Mouse (Mus musculus): ENCODE results near the gene Kcnb1.
"Not testable (repeated sequence)": the region's sequence is repeated elsewhere in the genome, so short reads cannot be mapped to it uniquely, and the experiment has no call there.

Gene Kcnb1

DNA sequence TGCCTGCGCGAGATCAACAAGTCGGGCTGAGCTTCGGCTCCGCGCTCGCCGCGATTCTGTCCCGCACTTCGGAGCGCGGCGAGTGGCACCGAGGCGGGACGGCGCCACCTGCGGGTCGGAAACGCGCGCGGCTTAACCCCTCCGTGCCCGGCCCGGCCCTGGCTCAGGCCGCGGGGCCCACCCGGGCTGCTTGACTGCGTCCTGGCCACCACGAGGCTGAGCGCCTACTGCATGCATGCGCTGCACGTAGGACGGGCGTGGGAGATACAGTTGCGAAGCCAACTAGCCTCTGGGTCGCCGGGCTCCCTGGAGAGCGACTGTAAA is at the start of gene Kcnb1:
TSS of gene Kcnb1 (minus strand) at position 80 of the 324 bp plus-strand sequence.
- peak; percentile 87 to 91 for DNase-seq

DNA sequence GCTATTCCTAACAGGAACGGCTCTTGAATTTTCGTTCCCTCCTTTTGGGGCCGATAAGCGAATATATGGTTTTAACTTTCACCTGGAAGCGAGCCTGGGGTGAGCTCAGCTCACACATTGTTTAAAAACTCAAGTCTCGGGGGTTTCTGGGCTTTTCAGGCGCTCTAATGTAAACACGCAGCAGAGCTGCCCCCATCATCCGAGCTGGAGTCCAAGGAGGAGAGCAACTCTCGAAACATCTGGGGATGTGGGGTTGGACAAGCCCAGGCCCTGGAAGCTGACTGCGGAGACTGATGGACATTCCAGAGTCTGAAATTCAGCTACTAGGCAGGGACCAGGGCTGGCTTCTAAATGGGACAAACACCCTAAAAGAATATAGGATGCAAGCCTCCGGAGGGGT is 49.3 kb upstream of the Kcnb1 start:
- peak in 1 of 2 experiments; percentile 38 for DNase-seq

DNA sequence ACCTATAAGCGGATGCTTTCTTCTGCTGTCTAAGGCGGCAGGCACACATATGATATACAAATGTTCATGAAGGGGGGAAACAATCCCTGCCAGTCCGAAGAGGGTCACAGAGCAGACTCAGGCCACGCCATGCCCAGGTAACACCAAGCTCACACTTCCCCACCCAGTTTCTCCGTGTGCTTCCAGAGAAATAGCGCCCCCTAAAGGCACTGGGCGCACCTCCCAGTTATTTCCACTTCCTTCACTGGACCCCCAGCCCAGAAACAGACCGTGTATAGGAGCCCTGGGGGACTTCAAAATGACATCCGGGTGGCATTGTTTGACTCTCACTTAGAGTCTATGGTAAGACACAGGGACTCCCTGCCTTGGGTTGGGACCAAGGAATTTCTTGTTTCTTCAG is 47.3 kb upstream of the Kcnb1 start:
- no peak for DNase-seq

DNA sequence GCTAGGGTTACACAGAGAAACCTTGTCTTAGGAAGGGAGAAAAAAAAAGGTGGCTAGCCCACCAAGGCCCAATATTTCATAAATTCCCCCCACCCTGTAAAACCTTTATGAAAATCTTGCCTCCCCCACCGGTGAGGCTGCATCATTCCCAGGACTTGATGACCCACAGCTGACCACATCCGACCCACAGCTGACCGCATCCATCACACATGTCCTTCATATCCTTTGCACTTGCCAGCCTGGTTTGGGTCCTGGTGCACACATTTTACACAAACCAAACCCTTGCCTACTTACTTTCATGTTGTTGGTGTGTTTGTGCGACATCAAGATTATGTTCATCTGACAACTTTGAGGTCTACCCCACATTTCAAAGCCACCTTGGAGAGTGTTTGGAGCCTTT is 46.2 kb upstream of the Kcnb1 start:
- DNase-seq = no peak

DNA sequence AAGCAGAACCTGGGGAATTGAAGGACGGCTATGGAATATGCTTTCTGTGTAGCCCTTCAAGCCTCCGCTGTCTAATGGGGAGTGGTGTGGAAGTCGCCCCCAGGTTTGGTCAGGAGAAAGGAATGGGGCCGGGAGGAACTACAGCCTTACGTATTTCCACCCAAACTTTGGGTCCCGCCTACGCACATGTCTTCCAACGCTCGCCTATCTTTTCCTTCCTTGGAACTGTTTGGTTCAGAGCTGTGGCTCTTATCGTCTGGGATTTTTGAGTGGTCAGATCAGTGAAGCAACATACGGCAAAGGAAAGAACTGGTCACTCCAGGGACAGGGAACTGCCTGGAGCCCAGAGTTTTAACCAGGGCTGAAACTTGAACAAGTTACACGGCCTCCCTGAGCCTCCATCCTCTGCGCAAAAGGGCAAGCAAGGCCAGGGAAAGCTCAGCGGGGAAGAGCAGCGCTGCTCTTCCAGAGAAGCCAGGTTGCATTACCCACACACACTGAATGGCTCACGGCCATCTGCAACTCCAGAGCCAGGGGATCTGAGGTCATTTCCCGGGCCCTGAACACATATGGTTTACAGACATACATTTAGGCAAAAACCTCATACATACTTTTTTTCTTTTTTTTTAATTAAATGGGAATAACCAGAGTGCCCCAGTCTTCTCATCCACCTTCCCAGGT is 45.5 kb upstream of the Kcnb1 start:
- DNase-seq = no peak

DNA sequence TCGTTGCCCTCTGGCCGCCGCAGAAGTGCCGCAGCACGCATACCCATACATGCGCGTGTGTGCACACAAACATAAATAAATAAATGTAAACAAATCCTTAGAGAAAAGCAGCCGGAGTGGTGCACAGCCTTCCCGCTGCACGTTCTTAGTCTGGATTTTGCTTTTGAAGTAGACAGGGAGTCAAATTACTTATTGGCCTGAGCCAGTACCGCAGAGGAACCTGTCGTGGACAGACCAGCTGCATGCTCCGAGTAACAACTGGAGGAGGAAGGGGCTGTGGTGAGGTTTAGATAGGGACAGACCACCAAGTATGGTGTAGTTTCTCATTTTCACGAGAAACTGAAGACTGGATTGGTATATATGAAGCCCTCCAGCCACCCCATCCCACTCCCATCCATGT is 43.8 kb upstream of the Kcnb1 start:
- no peak for DNase-seq

GRCm38 (mm10) chr2:167233009-167233335 is 43.0 kb upstream of the Kcnb1 start:
- DNase-seq = no peak

DNA sequence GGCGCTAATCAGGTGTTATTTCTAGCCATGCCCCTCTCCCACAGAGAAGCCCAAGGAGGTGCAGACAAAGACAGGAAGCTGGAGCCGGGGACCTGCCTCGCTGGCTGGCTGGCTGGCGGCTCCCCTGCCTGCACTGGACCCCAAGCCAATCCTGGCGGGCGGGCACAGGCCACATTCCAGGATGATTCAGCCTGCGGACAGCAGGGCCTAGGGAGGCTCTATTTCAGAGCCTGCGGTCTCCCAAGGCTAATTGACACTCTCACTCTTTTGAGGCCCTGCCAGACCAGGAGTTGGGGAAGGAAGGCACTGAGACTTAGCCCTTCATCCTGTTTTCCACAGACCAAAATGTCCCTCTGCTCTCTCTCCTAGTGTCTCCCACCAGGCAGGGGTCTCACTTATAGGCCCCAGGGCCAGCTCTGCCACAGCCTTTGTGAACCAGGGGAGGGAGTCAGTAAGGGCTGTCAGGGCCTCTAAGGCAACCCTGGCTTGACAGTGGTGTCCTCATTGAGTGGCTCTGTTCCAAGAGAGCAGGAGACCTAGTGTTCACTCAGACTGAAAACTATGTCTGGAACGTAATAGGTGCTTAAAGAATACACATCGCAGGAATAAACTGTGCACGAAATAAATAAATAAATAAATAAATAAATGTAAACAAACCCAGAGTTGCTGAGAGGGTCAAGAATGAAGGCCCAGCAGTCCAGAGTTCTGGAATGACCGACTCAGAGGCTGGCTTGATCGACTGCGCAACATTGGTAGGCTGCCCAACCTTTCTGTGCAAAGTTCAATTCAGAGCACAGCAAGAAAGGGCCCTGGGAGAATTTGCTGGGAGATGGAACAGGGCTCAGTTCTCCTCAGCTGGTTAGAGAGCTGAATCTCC is 42.4 kb upstream of the Kcnb1 start:
- peak; percentile 36 to 60 for DNase-seq

DNA sequence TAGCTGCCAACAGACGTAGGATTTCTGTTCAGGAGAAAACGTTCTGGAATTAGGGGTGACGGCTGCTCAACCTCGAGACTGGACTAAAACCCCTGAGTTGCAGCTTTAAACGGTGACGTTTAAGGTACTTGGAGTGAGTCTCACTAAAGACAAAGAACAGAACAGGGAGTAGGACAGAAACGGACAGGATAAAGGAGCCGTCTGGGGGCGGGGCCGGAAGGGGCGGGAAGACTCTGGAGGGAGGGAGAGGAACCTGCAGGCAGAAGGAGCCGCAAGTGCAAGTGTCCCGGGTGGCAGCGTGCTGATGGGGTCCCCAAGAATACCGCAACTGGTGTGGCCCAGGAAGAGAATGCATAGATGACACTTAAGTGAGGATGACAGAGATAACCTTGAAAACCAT is 40.6 kb upstream of the Kcnb1 start:
- DNase-seq = peak; percentile 44 to 60

DNA sequence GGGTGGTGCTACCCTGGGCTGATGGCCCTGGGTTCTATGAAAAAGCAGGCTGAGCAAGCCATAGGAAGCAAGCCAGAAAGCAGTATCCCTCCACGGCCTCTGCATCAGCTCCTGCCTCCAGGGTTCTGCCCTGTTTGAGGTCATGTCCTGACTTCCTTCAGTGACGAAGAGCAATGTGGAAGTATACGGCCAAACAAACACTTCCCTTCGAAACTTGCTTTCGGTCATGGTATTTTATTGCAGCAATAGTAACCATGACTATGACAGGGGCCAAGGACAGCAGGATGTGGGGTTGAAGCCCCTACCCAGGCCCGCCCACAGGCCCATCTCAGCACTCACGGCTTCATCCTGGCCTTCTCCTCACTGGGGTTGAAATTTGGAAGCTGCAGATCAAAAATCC is 35.0 kb upstream of the Kcnb1 start:
- no peak for DNase-seq

DNA sequence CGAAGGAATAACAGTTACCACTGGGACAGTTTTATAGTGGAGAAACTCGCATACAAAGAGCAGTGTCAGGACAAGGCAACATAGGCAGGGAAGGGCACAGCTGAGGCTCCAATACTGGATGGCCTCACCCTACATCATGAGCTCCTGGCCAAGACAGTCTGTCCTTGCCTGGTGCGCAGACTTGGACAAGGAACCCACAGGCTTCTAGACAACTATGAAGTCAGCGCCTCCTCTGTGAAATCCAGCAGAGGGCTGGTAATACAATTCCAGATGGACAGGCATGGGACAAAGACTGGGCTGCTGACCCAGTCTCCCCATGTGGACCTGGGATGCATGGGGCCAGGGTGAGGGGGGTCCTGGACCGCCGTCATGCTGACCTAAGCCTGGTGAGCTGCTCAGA is 34.2 kb upstream of the Kcnb1 start:
- DNase-seq = no peak

- DNase-seq = peak; percentile 84 to 88
These were observed 32.2 kb upstream of the Kcnb1 start for GRCm38 (mm10) chr2:167222152-167222551.

DNA sequence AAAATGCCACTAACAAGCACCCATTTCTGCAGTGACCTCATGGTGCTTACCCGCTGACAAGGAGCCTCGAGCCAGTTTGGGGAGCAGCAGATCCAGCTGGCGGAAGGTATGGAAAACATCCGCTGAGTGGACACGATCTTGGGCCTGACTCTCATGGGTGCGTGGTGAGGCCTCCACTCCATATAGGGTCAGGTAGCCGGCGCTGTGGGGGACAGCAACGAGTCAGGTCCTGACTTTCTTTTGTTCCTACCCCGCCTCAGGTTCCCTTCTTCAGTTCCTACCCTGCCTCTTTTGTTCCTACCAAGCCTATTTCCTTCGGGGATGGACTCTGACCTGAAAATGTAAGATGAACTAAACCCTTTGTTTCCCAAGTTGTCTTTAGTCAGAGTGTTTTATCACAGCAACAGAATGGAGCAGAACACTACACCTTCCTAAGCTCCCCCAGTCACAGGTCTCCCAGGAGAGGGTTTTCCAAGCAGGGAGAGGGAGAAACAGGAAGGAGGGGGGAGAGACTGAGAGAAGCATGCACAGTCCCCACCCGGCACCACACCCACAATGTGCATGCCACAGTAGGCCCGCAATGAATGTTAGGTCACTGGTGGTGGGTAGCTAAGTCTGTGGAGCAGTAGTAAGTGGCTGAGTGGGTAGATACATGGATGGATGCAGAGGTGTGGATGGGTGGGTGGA is 31.3 kb upstream of the Kcnb1 start:
- DNase-seq = no peak

- DNase-seq = no peak
These were observed 30.8 kb upstream of the Kcnb1 start for GRCm38 (mm10) chr2:167220736-167221135.

GRCm38 (mm10) chr2:167219154-167219775 is 29.3 kb upstream of the Kcnb1 start:
- DNase-seq = peak; percentile 92 to 93

- no peak for DNase-seq
These were observed 23.7 kb upstream of the Kcnb1 start for GRCm38 (mm10) chr2:167213666-167214065.

GRCm38 (mm10) chr2:167213076-167213475 is 23.1 kb upstream of the Kcnb1 start:
- DNase-seq = peak; percentile 47 to 51

GRCm38 (mm10) chr2:167212551-167212950 is 22.6 kb upstream of the Kcnb1 start:
- no peak for DNase-seq

DNA sequence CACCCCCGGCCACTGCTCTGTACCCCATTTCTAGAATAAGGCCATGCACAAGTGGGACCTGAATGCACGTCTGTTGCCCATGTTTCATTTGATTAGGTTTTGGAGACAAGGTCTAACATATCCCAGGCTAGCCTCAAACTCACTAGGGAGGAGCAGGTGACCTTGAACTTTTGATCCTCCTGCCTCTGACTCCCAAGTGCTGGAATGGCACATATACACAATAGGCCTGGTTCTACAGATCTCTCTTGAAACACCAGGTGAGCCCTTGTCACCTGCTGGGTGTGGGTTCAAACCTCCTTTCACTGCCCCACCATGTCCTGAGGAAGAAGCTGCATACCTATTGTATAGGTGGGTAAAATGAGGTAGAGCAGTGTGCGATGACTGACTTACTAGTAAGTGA is 22.1 kb upstream of the Kcnb1 start:
- no peak for DNase-seq

DNA sequence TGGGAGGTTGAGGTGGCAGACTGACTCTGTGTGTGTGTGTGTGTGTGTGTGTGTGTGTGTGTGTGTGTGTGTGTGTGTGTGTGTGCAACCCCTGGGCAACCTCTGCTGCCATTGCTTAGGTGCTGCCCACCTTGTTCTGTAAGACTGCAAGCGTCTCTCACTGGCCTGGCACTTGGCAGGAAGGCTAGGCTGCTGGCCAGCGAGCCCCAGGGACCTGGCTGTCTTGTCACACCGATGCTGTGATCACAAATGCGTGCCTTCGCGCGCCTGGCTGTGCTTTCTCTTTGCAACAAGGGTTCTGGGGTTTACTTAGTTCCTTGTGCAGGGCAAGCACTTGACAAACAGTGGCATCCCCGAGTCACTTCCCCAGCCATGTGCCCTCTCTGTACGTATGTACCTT is 19.9 kb upstream of the Kcnb1 start:
- no peak for DNase-seq

GRCm38 (mm10) chr2:167208984-167209383 is 19.0 kb upstream of the Kcnb1 start:
- no peak for DNase-seq

- peak in 1 of 2 experiments; percentile 40 for DNase-seq
These were observed 16.1 kb upstream of the Kcnb1 start for GRCm38 (mm10) chr2:167205918-167206629.

DNA sequence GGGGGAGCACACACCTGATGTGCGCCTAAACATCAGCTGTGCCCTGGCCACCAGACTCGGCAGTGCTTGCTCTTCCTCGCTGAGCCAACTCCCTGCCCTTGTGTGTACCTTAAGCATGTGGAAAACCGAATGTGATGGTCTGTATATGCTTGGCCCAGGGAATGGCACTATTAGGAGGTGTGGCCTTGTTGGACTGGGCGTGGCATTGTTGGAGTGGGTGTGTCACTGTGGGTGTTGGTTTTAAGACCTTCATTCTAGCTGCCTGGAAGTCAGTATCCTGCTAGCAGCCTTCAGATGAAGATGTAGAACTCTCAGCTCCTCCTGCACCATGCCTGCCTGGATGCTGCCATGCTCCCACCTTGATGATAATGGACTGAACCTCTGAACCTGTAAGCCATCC is 14.7 kb upstream of the Kcnb1 start:
- not testable (repeated sequence) for DNase-seq

Measured in kidney, postnatal 4 days (tissue).